Mouse (Mus musculus) urinary bladder, adult 18-20 months (tissue): ENCODE measurements at regions not wholly inside any gene's neighbourhood (a gene's known extent, or its start where the extent isn't known, plus 50 kb on each side); places are given as distances from the start of the nearest gene placed in this dataset.
"Not testable (repeated sequence)": the region's sequence is repeated elsewhere in the genome, so short reads cannot be mapped to it uniquely, and the experiment has no call there.

Experiments
- DNase-seq, 2 experiments: peaks; one replicate each; pipeline ENCODE4 v3.0.0; 2022; ENCODE audit warnings: low spot score in 2 of 2, mixed read lengths in 2 of 2

- DNase-seq: no peak
Observed at GRCm38 (mm10) chr2:53276435-53276834, 84.9 kb downstream of the Arl6ip6 start.

- no peak for DNase-seq
Observed at GRCm38 (mm10) chr2:53301712-53302423, 110.3 kb downstream of the Arl6ip6 start.

- peak in 1 of 2 experiments; percentile 11 for DNase-seq
Observed at GRCm38 (mm10) chr2:53330680-53331079, 139.2 kb downstream of the Arl6ip6 start.

GRCm38 (mm10) chr2:53359026-53359425 lies 167.5 kb downstream of the Arl6ip6 start:
- no peak for DNase-seq

GRCm38 (mm10) chr2:53382348-53382747 lies 190.8 kb downstream of the Arl6ip6 start:
- DNase-seq: no peak

- DNase-seq: no peak
Observed at GRCm38 (mm10) chr2:53384545-53385176, 193.1 kb downstream of the Arl6ip6 start.

- DNase-seq: no peak
Observed at GRCm38 (mm10) chr2:53388652-53389051, 197.1 kb downstream of the Arl6ip6 start.

- no peak for DNase-seq
Observed at GRCm38 (mm10) chr2:53414471-53414870, 222.9 kb downstream of the Arl6ip6 start.

GRCm38 (mm10) chr2:53437046-53437815 lies 245.7 kb downstream of the Arl6ip6 start:
- DNase-seq: no peak

- not testable (repeated sequence) for DNase-seq
Observed at GRCm38 (mm10) chr2:53440301-53440700, 248.8 kb downstream of the Arl6ip6 start.

GRCm38 (mm10) chr2:53460265-53460664 lies 268.7 kb downstream of the Arl6ip6 start:
- no peak for DNase-seq

GRCm38 (mm10) chr2:53474455-53474854 lies 282.9 kb downstream of the Arl6ip6 start:
- no peak for DNase-seq

- not testable (repeated sequence) for DNase-seq
Observed at GRCm38 (mm10) chr2:53479051-53479450, 287.5 kb downstream of the Arl6ip6 start.

GRCm38 (mm10) chr2:53488301-53488700 lies 296.8 kb downstream of the Arl6ip6 start:
- DNase-seq: no peak

- DNase-seq: no peak
Observed at GRCm38 (mm10) chr2:53490805-53491585, 299.5 kb downstream of the Arl6ip6 start.

GRCm38 (mm10) chr2:53492788-53493187 lies 301.3 kb downstream of the Arl6ip6 start:
- no peak for DNase-seq

- DNase-seq: no peak
Observed at GRCm38 (mm10) chr2:53501657-53502274, 310.2 kb downstream of the Arl6ip6 start.

- DNase-seq: no peak
Observed at GRCm38 (mm10) chr2:53502275-53502667, 310.7 kb downstream of the Arl6ip6 start.

GRCm38 (mm10) chr2:53542097-53542496 lies 350.6 kb downstream of the Arl6ip6 start:
- DNase-seq: no peak

GRCm38 (mm10) chr2:53574007-53574406 lies 382.5 kb downstream of the Arl6ip6 start:
- no peak for DNase-seq

- no peak for DNase-seq
Observed at GRCm38 (mm10) chr2:53605829-53606228, 414.3 kb downstream of the Arl6ip6 start.
